Mouse (Mus musculus) heart, embryonic 13.5 days (tissue): ENCODE results near the gene Actn4. TPM values are rescaled to one million over a fixed set of nuclear protein-coding genes. Genes with fewer than 3 reads are reported as not detected.

Experiments
- ATAC-seq: fragments of 200-750 bp; cut with Nextera tagmentation; 2 replicates; pipeline ENCODE4 v1.8.0; 2017; ENCODE audit warnings: moderate TSS enrichment; ENCODE audit not compliant: insufficient number of reproducible peaks, low FRiP score, low TSS enrichment; ENCODE audit errors: extremely low read depth
- H3K27ac ChIP-seq: fragments of 300-500 bp; sonication (generic); replicated peaks from 2 replicates; pipeline ENCODE4 v1.5.1; 2015; ENCODE audit warnings: moderate library complexity, mild to moderate bottlenecking, inconsistent platforms
- H3K27me3 ChIP-seq: fragments of 300-500 bp; sonication (generic); replicated peaks from 2 replicates; pipeline ENCODE4 v1.6.1; 2015; ENCODE audit warnings: mild to moderate bottlenecking, inconsistent platforms
- H3K36me3 ChIP-seq: fragments of 300-500 bp; sonication (generic); 2 replicates; pipeline ENCODE4 v1.6.1; 2015; ENCODE audit warnings: mild to moderate bottlenecking, inconsistent platforms
- H3K4me1 ChIP-seq: fragments of 300-500 bp; sonication (generic); 2 replicates; pipeline ENCODE4 v1.6.1; 2015; ENCODE audit warnings: inconsistent platforms
- H3K4me2 ChIP-seq: fragments of 300-500 bp; sonication (generic); 2 replicates; pipeline ENCODE4 v1.6.1; 2015; ENCODE audit warnings: inconsistent platforms, mild to moderate bottlenecking, moderate library complexity
- H3K4me3 ChIP-seq: fragments of 300-500 bp; sonication (generic); 2 replicates; pipeline ENCODE4 v1.5.1; 2015; ENCODE audit warnings: moderate library complexity, mild to moderate bottlenecking, inconsistent platforms
- H3K9ac ChIP-seq: fragments of 300-500 bp; sonication (generic); 2 replicates; pipeline ENCODE4 v1.6.1; 2015; ENCODE audit warnings: inconsistent platforms, mild to moderate bottlenecking, moderate library complexity
- H3K9me3 ChIP-seq: fragments of 300-500 bp; sonication (generic); 2 replicates; pipeline ENCODE4 v1.6.1; 2016; ENCODE audit warnings: inconsistent platforms
- WGBS: fragments of 180-500 bp; shearing (Covaris S2); methylation state at CpG from one replicate; pipeline ENCODE4 v1.1.7; 2015; ENCODE audit warnings: mixed read lengths; 5-methylcytosine and 5-hydroxymethylcytosine counted together
- polyA plus RNA-seq: library from polyadenylated mRNA; unstranded; fragments of >200 nt; fragmentation: Nextera tagmentation; extraction: Ambion mirVana; gene quantifications from 2 replicates; pipeline ENCODE4 v1.2.1, GENCODE M21; 2015

Gene Actn4
- polyA plus RNA-seq, 1 experiment from 2014 or later = 259 TPM

DNA sequence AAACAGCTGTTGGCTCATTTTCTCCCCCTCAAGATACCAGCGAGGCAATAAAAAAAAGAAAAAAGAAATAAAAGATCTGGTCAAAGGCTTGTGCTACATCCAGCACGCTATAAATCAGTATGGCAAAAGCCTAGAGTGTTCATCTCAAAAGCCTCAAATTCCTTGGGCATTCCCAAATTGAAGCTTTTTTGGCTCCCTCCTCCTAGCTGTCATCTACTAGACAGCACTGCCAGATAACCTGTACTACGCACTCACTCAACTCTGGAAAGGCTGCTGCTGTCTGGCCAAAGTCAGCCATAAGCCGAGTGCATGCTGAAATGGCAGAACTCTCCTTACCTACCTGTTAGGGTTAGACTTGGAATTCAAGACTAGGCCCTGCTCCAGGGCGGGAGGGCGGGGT is 4.9 kb downstream of the Actn4 start:
- no peak for ATAC-seq
- Histone ChIP-seq H3K4me1 (peaks cover 90% of the 10 kb centered on the region), H3K27ac (peak overlapping the region; percentile 99), H3K36me3 (peaks cover 21% of the 10 kb centered on the region), H3K9ac (peak overlapping the region; percentile 96), H3K4me2 (peak overlapping the region; percentile 96), H3K4me3 (no peak overlapping the region), H3K9me3 (no peaks in the 10 kb centered on the region), H3K27me3 (no peaks in the 10 kb centered on the region)
- WGBS = 48% methylated on average over 6 of the region's 6 CpGs

- peak overlapping the region; percentile 99 for H3K27ac ChIP-seq
Measured at GRCm38 (mm10) chr7:28956270-28956669, 5.9 kb downstream of the Actn4 start.

DNA sequence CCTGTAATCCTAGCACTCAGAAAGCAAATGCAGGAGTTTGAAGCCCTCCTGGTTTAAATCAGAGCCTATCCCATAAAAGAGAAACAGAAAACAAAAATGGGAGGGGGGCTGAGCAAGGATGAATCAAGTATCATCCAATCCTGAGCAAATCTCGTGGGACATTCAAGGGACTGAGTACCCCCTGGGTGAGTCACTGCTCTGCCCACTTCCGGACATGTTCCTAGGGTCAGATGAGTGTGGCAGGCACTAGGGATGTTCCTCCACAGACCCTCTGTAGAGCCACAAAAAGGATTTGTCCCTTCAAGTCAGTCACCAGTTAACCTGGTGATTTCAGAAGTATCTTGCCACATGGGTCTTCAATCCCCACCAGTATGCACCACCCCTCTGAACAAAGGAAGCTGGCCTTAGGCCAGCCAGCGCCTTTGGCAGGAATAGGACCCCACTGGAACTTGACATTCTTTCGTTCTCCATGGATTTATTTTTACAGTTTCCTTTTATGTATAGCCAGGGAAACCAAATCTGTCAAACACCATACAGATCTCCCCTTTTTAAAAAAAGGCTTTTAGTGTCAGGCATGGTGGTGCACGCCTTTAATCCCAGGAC is 6.7 kb downstream of the Actn4 start:
- no peak for ATAC-seq
- peaks cover 25% of the 10 kb centered on the region for H3K36me3 ChIP-seq
- peak overlapping the region; percentile 61 for H3K9ac ChIP-seq
- peak overlapping the region; percentile 16 for H3K4me2 ChIP-seq
- no peaks in the 10 kb centered on the region for H3K9me3 ChIP-seq
- H3K27ac ChIP-seq = peak overlapping the region; percentile 99
- peaks cover 100% of the 10 kb centered on the region for H3K4me1 ChIP-seq
- H3K4me3 ChIP-seq = no peak overlapping the region
- no peaks in the 10 kb centered on the region for H3K27me3 ChIP-seq
- WGBS = 36% methylated on average over 5 of the region's 5 CpGs

More at GRCm38 (mm10) chr7:28956270-28956669, 5.9 kb downstream of the Actn4 start:
- peaks cover 21% of the 10 kb centered on the region for H3K36me3 ChIP-seq
- no peaks in the 10 kb centered on the region for H3K9me3 ChIP-seq
- ATAC-seq = no peak
- H3K27me3 ChIP-seq = no peaks in the 10 kb centered on the region
- WGBS = 76% methylated on average over 1 of the region's 1 CpGs
- H3K4me2 ChIP-seq = peak overlapping the region; percentile 9; the same call in 1 of the 2 replicates
- no peak overlapping the region for H3K4me3 ChIP-seq
- H3K4me1 ChIP-seq = peaks cover 100% of the 10 kb centered on the region
- H3K9ac ChIP-seq = no peak overlapping the region

DNA sequence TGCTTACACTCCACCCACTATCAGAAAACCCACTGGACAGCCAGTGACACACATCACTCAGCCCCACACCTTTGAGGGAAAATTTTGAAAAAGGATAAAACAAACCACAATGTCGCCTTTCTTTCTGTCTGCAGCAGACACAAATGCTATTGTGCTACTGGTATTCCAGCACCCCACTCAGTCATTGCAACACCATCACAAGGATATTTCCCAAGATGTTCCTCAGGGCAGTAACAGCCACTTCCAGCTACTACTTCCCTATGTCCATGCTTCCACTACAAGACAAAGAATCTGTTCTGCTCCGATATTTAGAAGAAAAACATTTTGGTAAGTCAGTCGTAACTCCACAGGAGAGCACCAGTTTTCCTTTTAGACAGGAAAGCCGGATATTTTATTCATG is 7.4 kb downstream of the Actn4 start:
- whole genome bisulfite sequencing = 84% methylated on average over 4 of the region's 4 CpGs
- H3K9me3 ChIP-seq = no peaks in the 10 kb centered on the region
- no peak overlapping the region for H3K4me3 ChIP-seq
- H3K27me3 ChIP-seq = no peaks in the 10 kb centered on the region
- peak overlapping the region; percentile 61 for H3K9ac ChIP-seq
- no peak for ATAC-seq
- peaks cover 100% of the 10 kb centered on the region for H3K4me1 ChIP-seq
- H3K27ac ChIP-seq = peak overlapping the region; percentile 99
- H3K36me3 ChIP-seq = peaks cover 30% of the 10 kb centered on the region
- H3K4me2 ChIP-seq = peak overlapping the region; percentile 16; the same call in 1 of the 2 replicates

- Histone ChIP-seq H3K4me2 (peak overlapping the region; percentile 48), H3K9ac (peak overlapping the region; percentile 75)
Measured at GRCm38 (mm10) chr7:28953476-28954376, 8.4 kb downstream of the Actn4 start.

DNA sequence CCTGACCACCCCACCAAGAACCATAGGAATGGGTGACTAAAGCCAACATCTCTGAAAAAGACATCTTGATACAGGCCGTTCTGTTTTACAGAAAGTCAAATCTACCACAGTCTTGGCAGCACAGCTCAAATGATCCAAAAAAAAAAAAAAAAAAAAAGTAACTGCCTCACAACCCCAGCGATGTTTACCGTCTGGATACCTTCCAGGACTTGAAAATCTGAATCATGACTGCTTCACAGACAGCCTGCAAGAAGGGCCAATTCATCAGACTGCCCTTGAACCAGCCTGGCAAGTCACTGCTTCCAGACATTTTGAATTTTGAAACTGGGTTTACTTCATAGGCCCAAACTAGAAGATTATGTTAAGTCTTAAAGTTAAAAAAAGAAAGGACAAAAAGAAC is 9.4 kb downstream of the Actn4 start:
- no peak overlapping the region for H3K4me3 ChIP-seq
- H3K27me3 ChIP-seq = no peaks in the 10 kb centered on the region
- H3K36me3 ChIP-seq = peaks cover 40% of the 10 kb centered on the region
- H3K9me3 ChIP-seq = no peaks in the 10 kb centered on the region
- WGBS = 29% methylated on average over 3 of the region's 3 CpGs
- H3K4me1 ChIP-seq = peaks cover 100% of the 10 kb centered on the region
- H3K9ac ChIP-seq = peak overlapping the region; percentile 75
- no peak for ATAC-seq
- H3K27ac ChIP-seq = peak overlapping the region; percentile 99
- H3K4me2 ChIP-seq = peak overlapping the region; percentile 48

More at GRCm38 (mm10) chr7:28953476-28954376, 8.4 kb downstream of the Actn4 start:
- WGBS = 11% methylated on average over 2 of the region's 2 CpGs
- Histone ChIP-seq H3K36me3 (peaks cover 35% of the 10 kb centered on the region), H3K27ac (peak overlapping the region; percentile 99), H3K27me3 (no peaks in the 10 kb centered on the region), H3K9me3 (no peaks in the 10 kb centered on the region), H3K4me3 (0 out of 2 replicates have a peak overlapping the region, but pooled peaks have one; percentile 22), H3K4me1 (peaks cover 100% of the 10 kb centered on the region)
- ATAC-seq = no peak

- WGBS = 24% methylated on average over 2 of the region's 2 CpGs
- Histone ChIP-seq H3K9me3 (no peaks in the 10 kb centered on the region), H3K27me3 (no peaks in the 10 kb centered on the region), H3K36me3 (peaks cover 39% of the 10 kb centered on the region), H3K4me1 (peaks cover 100% of the 10 kb centered on the region), H3K4me2 (peak overlapping the region; percentile 48), H3K4me3 (no peak overlapping the region), H3K27ac (peak overlapping the region; percentile 99), H3K9ac (peak overlapping the region; percentile 75)
- no peak for ATAC-seq
Measured at GRCm38 (mm10) chr7:28951764-28952163, 10.4 kb downstream of the Actn4 start.

GRCm38 (mm10) chr7:28950346-28951037 is 11.6 kb downstream of the Actn4 start:
- H3K27ac ChIP-seq = peak overlapping the region; percentile 99
- no peaks in the 10 kb centered on the region for H3K27me3 ChIP-seq
- H3K4me1 ChIP-seq = peaks cover 100% of the 10 kb centered on the region
- H3K36me3 ChIP-seq = peaks cover 31% of the 10 kb centered on the region
- no peak overlapping the region for H3K4me2 ChIP-seq
- no peak overlapping the region for H3K4me3 ChIP-seq
- ATAC-seq = no peak
- 0 out of 2 replicates have a peak overlapping the region, but pooled peaks have one; percentile 2 for H3K9ac ChIP-seq
- 85% methylated on average over 10 of the region's 10 CpGs for WGBS
- H3K9me3 ChIP-seq = no peaks in the 10 kb centered on the region

DNA sequence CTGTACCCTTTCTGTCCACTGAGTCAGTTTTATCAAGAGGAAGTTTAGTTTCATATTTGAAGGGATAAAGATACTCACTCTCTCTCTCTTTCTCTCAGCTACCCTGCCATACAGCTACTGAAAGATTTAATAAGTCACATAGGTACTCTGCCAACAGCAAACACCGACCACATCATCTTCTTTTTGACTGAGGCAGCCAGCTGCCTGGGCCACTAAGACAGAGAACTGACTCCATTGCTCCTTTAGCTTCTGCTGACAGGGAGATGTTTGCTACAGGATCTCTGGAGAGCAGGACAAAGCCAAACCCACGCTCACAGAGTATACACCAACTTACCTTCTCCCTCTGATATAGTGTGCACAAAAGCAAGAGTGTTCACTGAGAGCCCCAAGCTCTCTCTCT is 12.8 kb downstream of the Actn4 start:
- 60% methylated on average over 2 of the region's 2 CpGs for WGBS
- H3K9me3 ChIP-seq = no peaks in the 10 kb centered on the region
- peaks cover 25% of the 10 kb centered on the region for H3K36me3 ChIP-seq
- ATAC-seq = no peak
- no peaks in the 10 kb centered on the region for H3K27me3 ChIP-seq
- peaks cover 100% of the 10 kb centered on the region for H3K4me1 ChIP-seq
- H3K4me3 ChIP-seq = no peak overlapping the region
- H3K4me2 ChIP-seq = 0 out of 2 replicates have a peak overlapping the region, but pooled peaks have one; percentile 1
- peak overlapping the region; percentile 71 for H3K9ac ChIP-seq
- peak overlapping the region; percentile 99 for H3K27ac ChIP-seq

DNA sequence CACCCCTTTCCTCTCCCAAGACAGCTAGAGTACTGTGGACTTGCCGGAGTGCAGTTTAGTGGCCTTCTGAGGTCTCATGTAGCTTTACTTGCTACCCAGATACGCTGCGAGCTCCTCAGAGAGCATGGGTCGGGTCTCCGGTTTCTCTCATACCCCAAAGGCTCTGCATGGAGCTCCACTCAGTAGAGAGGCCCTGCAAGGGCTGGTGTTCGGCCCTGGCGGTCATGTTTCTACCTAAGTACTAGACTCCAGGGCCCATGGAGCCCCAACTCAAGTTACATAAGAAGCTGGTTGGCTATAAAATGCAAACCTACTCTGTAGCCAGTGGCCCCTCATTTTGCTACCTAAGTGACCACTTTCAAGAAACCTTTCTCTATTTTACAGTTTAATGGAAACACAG is 13.4 kb downstream of the Actn4 start:
- Histone ChIP-seq H3K27ac (peak overlapping the region; percentile 99), H3K4me3 (no peak overlapping the region), H3K36me3 (peaks cover 24% of the 10 kb centered on the region), H3K9ac (peak overlapping the region; percentile 64), H3K27me3 (no peaks in the 10 kb centered on the region), H3K4me2 (0 out of 2 replicates have a peak overlapping the region, but pooled peaks have one; percentile 2), H3K4me1 (peaks cover 100% of the 10 kb centered on the region), H3K9me3 (no peaks in the 10 kb centered on the region)
- no peak for ATAC-seq
- 83% methylated on average over 7 of the region's 7 CpGs for WGBS

DNA sequence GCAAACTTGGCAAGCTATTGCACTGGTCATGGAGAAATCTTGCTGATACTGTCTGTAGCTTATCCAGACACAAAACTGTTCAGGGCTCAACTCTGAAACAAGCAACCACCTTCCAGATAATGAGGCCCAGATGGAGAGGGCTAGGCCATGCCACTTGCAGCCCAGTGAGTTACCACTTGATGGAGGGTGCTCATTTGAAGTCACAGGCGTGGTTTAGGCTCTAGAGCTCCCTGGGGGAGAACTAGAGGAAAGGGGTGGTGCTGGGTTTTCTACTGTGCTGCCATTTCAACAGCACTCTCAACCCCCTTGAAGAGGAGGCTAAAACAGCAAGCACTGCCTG is 15.9 kb downstream of the Actn4 start:
- Histone ChIP-seq H3K4me1 (peaks cover 100% of the 10 kb centered on the region), H3K9me3 (no peaks in the 10 kb centered on the region), H3K4me2 (peak overlapping the region; percentile 56), H3K9ac (peak overlapping the region; percentile 79), H3K36me3 (peaks cover 42% of the 10 kb centered on the region), H3K27ac (peak overlapping the region; percentile 99), H3K4me3 (no peak overlapping the region), H3K27me3 (no peaks in the 10 kb centered on the region)
- 3% methylated on average over 1 of the region's 1 CpGs for WGBS
- ATAC-seq = no peak
